In genomic region chr5:73667877-73668276, GRCm38 (mm10) we compare ENCODE assay signal across 38 mouse cellular contexts. TPM values are rescaled to one million over a fixed set of nuclear protein-coding genes. Genes with fewer than 3 reads are reported as not detected.
"Had no signal": no experiment of that assay in that cellular context is flagged by ENCODE, and none has a peak within 500 bp of the region (broad histone marks: within the 10 kb centered on the region; RNA-seq: fewer than 3 reads in every experiment).

No protein-coding gene starts in this region.

- H3K9ac ChIP-seq: heart, embryonic 12.5 days; heart, embryonic 13.5 days; heart, embryonic 15.5 days; hindbrain, embryonic 12.5 days; hindbrain, embryonic 13.5 days; hindbrain, embryonic 14.5 days; hindbrain, embryonic 15.5 days; intestine, embryonic 15.5 days; kidney, embryonic 15.5 days had no signal

- H3K4me3 ChIP-seq: heart, embryonic 10.5 days; heart, embryonic 12.5 days; heart, embryonic 13.5 days; heart, embryonic 15.5 days; hindbrain, embryonic 10.5 days; hindbrain, embryonic 12.5 days; hindbrain, embryonic 13.5 days; hindbrain, embryonic 15.5 days; intestine, embryonic 15.5 days; kidney, embryonic 15.5 days; layer of hippocampus, adult 2 months had no signal

- H3K27ac ChIP-seq: heart, embryonic 10.5 days; heart, embryonic 13.5 days; heart, embryonic 15.5 days; hindbrain, embryonic 10.5 days; hindbrain, embryonic 12.5 days; hindbrain, embryonic 13.5 days; hindbrain, embryonic 14.5 days; hindbrain, embryonic 15.5 days; hindbrain, postnatal 0 days; intestine, embryonic 15.5 days; kidney, embryonic 15.5 days; kidney, postnatal 0 days; layer of hippocampus, adult 2 months had no signal

- H3K9me3 ChIP-seq: heart, embryonic 10.5 days; heart, embryonic 12.5 days; heart, embryonic 13.5 days; heart, embryonic 15.5 days; hindbrain, embryonic 10.5 days; hindbrain, embryonic 12.5 days; hindbrain, embryonic 13.5 days; hindbrain, embryonic 15.5 days; intestine, embryonic 15.5 days; kidney, embryonic 15.5 days had no signal

- H3K4me1 ChIP-seq: heart, embryonic 12.5 days; hindbrain, embryonic 10.5 days; hindbrain, embryonic 13.5 days; intestine, embryonic 15.5 days had no signal

- DNase-seq: heart, postnatal 10 days; heart, postnatal 14 days; heart, postnatal 36 days; heart, postnatal 4 days; kidney, adult 11 months; kidney, adult 18-20 months; kidney, adult 2 months; kidney, adult 8-10 months; kidney, adult 9 months; kidney, postnatal 10 days; kidney, postnatal 14 days; kidney, postnatal 25 days; kidney, postnatal 36 days; kidney, postnatal 4 days; layer of hippocampus, adult 9-11 months; layer of hippocampus, postnatal 36 days had no signal

- ATAC-seq: hindbrain, embryonic 16.5 days; hindbrain, postnatal 0 days; inflammation-experienced regulatory T-cells, adult 6 months; intestine, embryonic 15.5 days; intestine, embryonic 16.5 days; intestine, postnatal 0 days had no signal

- H3K36me3 ChIP-seq: heart, embryonic 10.5 days; heart, embryonic 12.5 days; heart, embryonic 13.5 days; heart, embryonic 15.5 days; hindbrain, embryonic 10.5 days; hindbrain, embryonic 12.5 days; hindbrain, embryonic 13.5 days; hindbrain, embryonic 15.5 days; intestine, embryonic 15.5 days; kidney, embryonic 15.5 days had no signal

- H3K4me2 ChIP-seq: heart, embryonic 11.5 days; heart, embryonic 12.5 days; heart, embryonic 13.5 days; heart, embryonic 15.5 days; hindbrain, embryonic 12.5 days; hindbrain, embryonic 13.5 days; hindbrain, embryonic 14.5 days; hindbrain, embryonic 15.5 days; intestine, embryonic 15.5 days; kidney, embryonic 15.5 days had no signal

- H3K27me3 ChIP-seq: hindbrain, embryonic 12.5 days; hindbrain, embryonic 15.5 days; intestine, embryonic 15.5 days; kidney, embryonic 15.5 days had no signal

RNA-seq across cellular contexts. Expression of gene Spata18, which starts 16.7 kb away (rescaled TPM):
- polyA plus RNA-seq: heart, embryonic 10.5 days; heart, embryonic 11.5 days; inflammation-experienced regulatory T-cells, adult 6 months; large intestine, adult 2 months had no signal

RNA-seq across cellular contexts. Expression of gene Lrrc66, which starts 35.6 kb away (rescaled TPM):
- polyA plus RNA-seq: heart, embryonic 11.5 days; heart, embryonic 12.5 days; hindbrain, embryonic 10.5 days; hindbrain, embryonic 11.5 days; hindbrain, embryonic 12.5 days; hindbrain, embryonic 13.5 days; hindbrain, embryonic 14.5 days; hindbrain, embryonic 15.5 days; hindbrain, embryonic 16.5 days; hindbrain, postnatal 0 days; kidney, embryonic 14.5 days had no signal
